Mouse (Mus musculus) cerebellum, adult 2 months (tissue): ENCODE data around the gene Zfp354a.

Source experiments
- CTCF ChIP-seq: fragments of 200-500 bp; IDR thresholded peaks from 2 replicates; pipeline ENCODE4 v1.5.1; 2011; ENCODE audit warnings: low read depth, mild to moderate bottlenecking, control low read depth, low read length, moderate library complexity, borderline replicate concordance; ENCODE audit not compliant: insufficient read depth
- POLR2A ChIP-seq: fragments of 200-500 bp; IDR thresholded peaks from 2 replicates; pipeline ENCODE4 v1.6.1; 2011; ENCODE audit warnings: low read length, control low read depth, borderline replicate concordance; ENCODE audit not compliant: insufficient read depth

- no peak for TF ChIP-seq CTCF
- TF ChIP-seq POLR2A = no peak
These were observed 42.7 kb upstream of the Zfp354a start for GRCm38 (mm10) chr11:51016341-51016740.
